Mouse (Mus musculus): ENCODE data around the gene Gm9049.
"Not testable (repeated sequence)": the region's sequence is repeated elsewhere in the genome, so short reads cannot be mapped to it uniquely, and the experiment has no call there.

The Gm9049 gene

DNA sequence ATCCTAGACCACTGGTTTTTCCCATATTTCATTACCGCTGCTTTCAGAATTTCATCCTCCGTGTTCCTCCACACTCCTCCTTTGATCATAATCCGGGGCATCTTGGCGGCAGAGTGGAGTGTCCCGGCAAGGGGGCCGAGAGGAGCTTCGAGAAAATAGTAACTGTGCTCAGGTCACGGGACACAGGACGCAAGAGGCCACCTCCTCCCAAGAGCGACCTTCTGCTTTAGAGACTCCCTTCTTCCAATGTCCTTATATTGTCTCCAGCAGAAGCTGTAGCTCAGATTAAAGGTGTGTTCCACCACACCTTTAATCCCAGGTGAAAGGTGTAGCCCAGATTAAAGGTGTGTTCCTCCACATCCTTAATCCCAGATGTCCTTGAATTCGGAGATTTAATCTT, at the start of gene Gm9049:
Gm9049 (minus strand) TSS at position 101 of the 400 bp plus-strand sequence.
- not testable (repeated sequence) for DNase-seq

DNA sequence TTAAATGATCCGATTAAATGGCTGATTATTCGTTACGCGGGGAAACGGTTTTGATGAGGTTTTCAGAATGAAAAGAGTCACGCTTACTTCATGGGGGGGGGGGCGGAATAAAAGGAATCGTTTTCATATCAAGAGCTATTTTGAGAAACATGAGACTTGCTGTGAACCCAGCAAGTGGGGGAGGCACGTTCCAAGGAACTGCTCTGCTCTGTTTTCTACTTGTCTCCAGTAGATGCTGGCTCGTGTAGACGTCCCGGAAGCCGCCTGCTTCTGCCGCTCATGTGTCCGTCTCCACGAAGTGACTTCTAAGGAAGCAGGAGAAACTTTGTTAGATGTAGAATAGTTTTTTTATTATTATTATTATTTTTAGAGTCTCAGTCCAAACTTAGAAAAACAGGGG, 46.0 kb upstream of the Gm9049 start:
- no peak for DNase-seq

DNA sequence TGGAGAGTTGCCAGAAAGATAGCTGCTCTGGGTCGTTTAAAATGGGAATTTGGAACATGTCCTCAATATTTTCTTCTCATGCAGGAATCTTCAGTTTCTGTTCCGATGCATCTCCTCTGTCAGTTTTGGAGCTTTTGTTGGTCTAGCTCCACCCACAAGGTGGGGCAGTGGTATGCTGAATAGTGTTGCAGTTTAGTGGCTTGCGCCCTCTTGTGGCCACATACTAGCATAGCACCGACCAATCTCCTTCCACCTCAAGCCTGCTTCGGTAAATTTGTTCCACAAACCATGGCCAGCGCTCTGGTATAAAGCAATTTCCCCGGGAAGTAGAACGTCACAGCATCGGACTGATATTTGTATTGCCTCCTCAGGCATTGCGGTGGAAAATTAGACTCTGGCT, 16.5 kb upstream of the Gm9049 start:
- peak; percentile 88 for DNase-seq

DNA sequence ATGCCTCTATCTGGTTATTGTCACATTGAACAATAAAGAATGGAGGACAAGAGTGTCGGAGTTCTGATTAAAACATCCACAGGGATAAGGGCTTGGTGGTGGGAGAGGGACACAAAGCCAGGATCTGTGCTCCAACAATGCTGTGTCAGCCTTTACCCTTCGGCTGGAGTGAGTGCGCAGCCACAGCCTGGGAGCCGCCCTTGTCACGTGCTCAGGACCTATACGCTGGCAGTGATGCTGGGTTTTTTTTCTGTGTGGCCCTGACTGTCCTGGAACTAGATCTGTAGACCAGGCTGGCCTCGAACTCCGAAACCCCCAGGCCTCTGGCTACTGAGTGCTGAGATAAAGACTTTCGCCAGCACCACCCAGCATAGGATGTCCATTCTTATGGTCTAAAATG, 15.6 kb upstream of the Gm9049 start:
- DNase-seq, result no peak

DNA sequence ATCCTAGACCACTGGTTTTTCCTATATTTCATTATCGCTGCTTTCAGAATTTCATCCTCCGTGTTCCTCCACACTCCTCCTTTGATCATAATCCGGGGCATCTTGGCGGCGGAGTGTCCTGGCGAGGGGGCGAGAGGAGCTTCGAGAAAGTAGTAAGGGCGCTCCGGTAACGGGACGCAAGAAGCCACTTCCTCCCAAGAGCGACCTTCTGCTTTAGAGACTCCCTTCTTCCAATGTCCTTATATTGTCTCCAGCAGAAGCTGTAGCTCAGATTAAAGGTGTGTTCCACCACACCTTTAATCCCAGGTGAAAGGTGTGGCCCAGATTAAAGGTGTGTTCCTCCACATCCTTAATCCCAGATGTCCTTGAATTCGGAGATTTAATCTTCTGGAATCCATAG, 5.3 kb downstream of the Gm9049 start, which contains the start of gene Gm9048:
Gm9048 (minus strand) TSS at position 101 of the 400 bp plus-strand sequence.
- DNase-seq, result not testable (repeated sequence)

DNA sequence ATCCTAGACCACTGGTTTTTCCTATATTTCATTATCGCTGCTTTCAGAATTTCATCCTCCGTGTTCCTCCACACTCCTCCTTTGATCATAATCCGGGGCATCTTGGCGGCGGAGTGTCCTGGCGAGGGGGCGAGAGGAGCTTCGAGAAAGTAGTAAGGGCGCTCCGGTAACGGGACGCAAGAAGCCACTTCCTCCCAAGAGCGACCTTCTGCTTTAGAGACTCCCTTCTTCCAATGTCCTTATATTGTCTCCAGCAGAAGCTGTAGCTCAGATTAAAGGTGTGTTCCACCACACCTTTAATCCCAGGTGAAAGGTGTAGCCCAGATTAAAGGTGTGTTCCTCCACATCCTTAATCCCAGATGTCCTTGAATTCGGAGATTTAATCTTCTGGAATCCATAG, 10.8 kb downstream of the Gm9049 start, which contains the start of gene Gm9046:
Gm9046 (minus strand) TSS at position 101 of the 400 bp plus-strand sequence.
- DNase-seq, result not testable (repeated sequence)

DNA sequence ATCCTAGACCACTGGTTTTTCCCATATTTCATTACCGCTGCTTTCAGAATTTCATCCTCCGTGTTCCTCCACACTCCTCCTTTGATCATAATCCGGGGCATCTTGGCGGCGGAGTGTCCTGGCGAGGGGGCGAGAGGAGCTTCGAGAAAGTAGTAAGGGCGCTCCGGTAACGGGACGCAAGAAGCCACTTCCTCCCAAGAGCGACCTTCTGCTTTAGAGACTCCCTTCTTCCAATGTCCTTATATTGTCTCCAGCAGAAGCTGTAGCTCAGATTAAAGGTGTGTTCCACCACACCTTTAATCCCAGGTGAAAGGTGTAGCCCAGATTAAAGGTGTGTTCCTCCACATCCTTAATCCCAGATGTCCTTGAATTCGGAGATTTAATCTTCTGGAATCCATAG, 16.2 kb downstream of the Gm9049 start, which contains the start of gene Gm9045:
Gm9045 (minus strand) TSS at position 101 of the 400 bp plus-strand sequence.
- not testable (repeated sequence) for DNase-seq

DNA sequence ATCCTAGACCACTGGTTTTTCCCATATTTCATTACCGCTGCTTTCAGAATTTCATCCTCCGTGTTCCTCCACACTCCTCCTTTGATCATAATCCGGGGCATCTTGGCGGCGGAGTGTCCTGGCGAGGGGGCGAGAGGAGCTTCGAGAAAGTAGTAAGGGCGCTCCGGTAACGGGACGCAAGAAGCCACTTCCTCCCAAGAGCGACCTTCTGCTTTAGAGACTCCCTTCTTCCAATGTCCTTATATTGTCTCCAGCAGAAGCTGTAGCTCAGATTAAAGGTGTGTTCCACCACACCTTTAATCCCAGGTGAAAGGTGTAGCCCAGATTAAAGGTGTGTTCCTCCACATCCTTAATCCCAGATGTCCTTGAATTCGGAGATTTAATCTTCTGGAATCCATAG, 21.6 kb downstream of the Gm9049 start, which contains the start of gene Gm9044:
Gm9044 (minus strand) TSS at position 101 of the 400 bp plus-strand sequence.
- not testable (repeated sequence) for DNase-seq

DNA sequence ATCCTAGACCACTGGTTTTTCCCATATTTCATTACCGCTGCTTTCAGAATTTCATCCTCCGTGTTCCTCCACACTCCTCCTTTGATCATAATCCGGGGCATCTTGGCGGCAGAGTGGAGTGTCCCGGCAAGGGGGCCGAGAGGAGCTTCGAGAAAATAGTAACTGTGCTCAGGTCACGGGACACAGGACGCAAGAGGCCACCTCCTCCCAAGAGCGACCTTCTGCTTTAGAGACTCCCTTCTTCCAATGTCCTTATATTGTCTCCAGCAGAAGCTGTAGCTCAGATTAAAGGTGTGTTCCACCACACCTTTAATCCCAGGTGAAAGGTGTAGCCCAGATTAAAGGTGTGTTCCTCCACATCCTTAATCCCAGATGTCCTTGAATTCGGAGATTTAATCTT, 27.0 kb downstream of the Gm9049 start, which contains the start of gene Gm9040:
Gm9040 (minus strand) TSS at position 101 of the 400 bp plus-strand sequence.
- not testable (repeated sequence) for DNase-seq

DNA sequence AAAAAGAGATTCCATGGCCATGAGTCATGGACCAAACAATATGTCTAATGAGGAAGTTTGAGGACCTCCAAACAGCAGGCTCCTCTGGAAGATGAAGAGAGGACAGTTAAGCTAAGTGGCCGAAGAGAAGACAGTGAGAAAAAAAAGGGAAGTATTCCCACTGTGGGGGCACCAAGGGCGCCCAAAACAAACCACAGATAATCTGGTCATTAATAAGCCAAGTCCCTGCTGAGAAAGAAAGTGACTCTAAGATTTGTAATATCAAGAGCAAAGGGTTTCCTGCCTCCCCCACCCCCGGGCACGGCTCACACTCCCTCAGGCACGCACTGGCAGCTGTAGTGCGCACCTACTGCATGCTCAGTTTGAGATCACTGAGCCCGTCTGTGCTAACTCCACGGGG, 34.9 kb downstream of the Gm9049 start:
- no peak for DNase-seq

DNA sequence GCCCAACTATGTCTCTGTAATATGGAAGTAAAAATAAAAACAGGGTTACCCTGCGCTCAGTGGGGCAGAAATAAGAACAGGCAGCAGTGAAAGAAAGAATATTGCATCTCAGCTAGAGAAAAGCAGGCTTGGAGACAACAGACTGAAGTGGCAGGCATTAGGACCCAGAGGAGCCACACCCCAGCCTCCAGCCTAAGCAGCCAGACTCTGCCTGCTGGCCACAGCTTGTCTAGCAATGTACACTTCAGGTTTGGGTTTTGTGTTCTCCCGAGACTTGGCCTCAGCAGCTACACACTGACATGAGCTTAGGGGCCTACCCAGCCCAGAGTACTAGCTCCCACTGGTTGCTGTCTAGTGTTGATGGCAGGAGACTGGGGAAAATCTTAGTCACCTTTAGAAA, 51.8 kb downstream of the Gm9049 start:
- DNase-seq, result not testable (repeated sequence)

Measured in kidney, postnatal 10 days (tissue).